Mouse (Mus musculus) cortical plate, adult 2 months (tissue): ENCODE measurements around the gene Atp6v0a4.

Source experiments
- CTCF ChIP-seq: fragments of 200-500 bp; IDR thresholded peaks from 2 replicates; pipeline ENCODE4 v1.5.1; 2011; ENCODE audit warnings: mild to moderate bottlenecking, control low read depth, low read length; ENCODE audit not compliant: insufficient read depth; ENCODE audit errors: extremely low read depth
- POLR2A ChIP-seq: fragments of 200-500 bp; IDR thresholded peaks from 2 replicates; pipeline ENCODE4 v1.6.1; 2011; ENCODE audit warnings: mild to moderate bottlenecking, low read length, control low read depth; ENCODE audit not compliant: insufficient read depth; ENCODE audit errors: extremely low read depth

DNA sequence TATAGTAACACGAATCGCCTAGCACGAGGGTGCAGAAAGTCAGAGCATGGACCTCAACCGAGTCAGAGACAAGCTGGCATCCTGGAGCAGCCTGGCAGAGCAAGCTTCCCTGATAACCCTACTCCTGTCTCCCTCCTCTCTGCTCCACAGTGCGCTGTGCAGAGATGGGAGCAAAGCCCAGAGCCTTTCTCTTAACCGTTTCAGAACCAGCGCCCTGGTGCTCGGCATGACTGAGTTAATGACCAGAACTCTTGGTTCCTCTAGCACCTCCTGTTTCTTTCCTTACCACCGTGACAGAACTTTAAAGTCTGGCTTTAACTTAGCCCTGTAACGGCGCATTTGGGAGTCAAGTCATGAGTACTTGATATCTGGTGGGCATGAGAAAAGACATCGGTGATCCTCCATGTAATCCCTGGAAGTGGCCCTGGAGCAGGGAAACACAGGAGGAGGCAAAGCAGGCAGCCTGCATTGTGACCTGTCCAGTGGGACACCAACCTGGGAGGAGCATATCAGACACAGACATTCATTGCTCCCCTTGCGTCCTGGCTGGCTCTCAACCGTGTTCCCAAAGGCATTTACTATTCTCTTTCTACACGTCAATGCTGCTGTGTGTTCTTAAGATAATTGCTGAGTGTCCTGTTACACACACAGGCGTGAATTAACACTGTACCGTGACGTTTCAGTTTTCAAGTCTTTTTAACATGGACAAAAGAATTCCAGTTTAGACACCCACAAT is 747 bp downstream of the Atp6v0a4 start:
- TF ChIP-seq POLR2A (no peak), CTCF (no peak)
